Mouse (Mus musculus) limb, embryonic 14.5 days (tissue): ENCODE data around the gene Rom1. TPM values are rescaled to one million over a fixed set of nuclear protein-coding genes. Genes with fewer than 3 reads are reported as not detected.

Experiments
- ATAC-seq: fragments of 200-750 bp; cut with Nextera tagmentation; 2 replicates; pipeline ENCODE4 v1.8.0; 2017; ENCODE audit warnings: low read depth, moderate number of reproducible peaks, moderate TSS enrichment; ENCODE audit not compliant: low FRiP score
- DNase-seq: peaks from one replicate; pipeline ENCODE4 v3.0.0-alpha.2; 2015; ENCODE audit warnings: low spot score
- H3K27ac ChIP-seq: fragments of 300-500 bp; sonication (generic); replicated peaks from 2 replicates; pipeline ENCODE4 v1.5.1; 2014; ENCODE audit warnings: low read depth, mild to moderate bottlenecking, low read length, moderate library complexity, mixed read lengths
- H3K27me3 ChIP-seq: fragments of 300-500 bp; sonication (generic); 2 replicates; pipeline ENCODE4 v1.6.1; 2014; ENCODE audit warnings: low read length, mixed read lengths; ENCODE audit not compliant: control insufficient read depth, insufficient read depth
- H3K36me3 ChIP-seq: fragments of 300-500 bp; sonication (generic); 2 replicates; pipeline ENCODE4 v1.6.1; 2014; ENCODE audit warnings: mild to moderate bottlenecking, low read length, moderate library complexity, mixed read lengths; ENCODE audit not compliant: control insufficient read depth, insufficient read depth
- H3K4me1 ChIP-seq: fragments of 300-500 bp; sonication (generic); 2 replicates; pipeline ENCODE4 v1.6.1; 2014; ENCODE audit warnings: antibody characterized with exemption, low read length, mixed read lengths; ENCODE audit not compliant: control insufficient read depth, insufficient read depth
- H3K4me2 ChIP-seq: fragments of 300-500 bp; sonication (generic); replicated peaks from 2 replicates; pipeline ENCODE4 v1.6.1; 2014; ENCODE audit warnings: low read depth, mild to moderate bottlenecking, low read length, moderate library complexity; ENCODE audit not compliant: severe bottlenecking
- H3K4me3 ChIP-seq: fragments of 300-500 bp; sonication (generic); replicated peaks from 2 replicates; pipeline ENCODE4 v1.5.1; 2014; ENCODE audit warnings: low read length
- H3K9ac ChIP-seq: fragments of 300-500 bp; sonication (generic); 2 replicates; pipeline ENCODE4 v1.6.1; 2014; ENCODE audit warnings: mild to moderate bottlenecking, low read depth, low read length, moderate library complexity; ENCODE audit not compliant: severe bottlenecking
- H3K9me3 ChIP-seq: fragments of 300-500 bp; sonication (generic); 2 replicates; pipeline ENCODE4 v1.6.1; 2016; ENCODE audit warnings: low read length; ENCODE audit not compliant: control insufficient read depth
- POLR2A ChIP-seq: fragments of 200-500 bp; IDR thresholded peaks from 2 replicates; pipeline ENCODE4 v1.8.0; 2012; ENCODE audit warnings: inconsistent platforms, mild to moderate bottlenecking, moderate library complexity, borderline replicate concordance; ENCODE audit not compliant: insufficient read depth, insufficient read length; ENCODE audit errors: extremely low read depth
- WGBS: fragments of 180-500 bp; shearing (Covaris S2); extraction: QIAGEN DNeasy Blood & Tissue Kit; methylation state at CpG from one replicate; pipeline ENCODE4 v1.1.7; 2014; 5-methylcytosine and 5-hydroxymethylcytosine counted together
- polyA plus RNA-seq, 2 experiments: library from polyadenylated mRNA; depleted of rRNA in 1 of 2; stranded (reverse) in 1 of 2; unstranded in 1 of 2; fragments of >200 nt; fragmentation: Nextera tagmentation in 1 of 2; extraction: Ambion mirVana in 1 of 2; gene quantifications; 2 replicates each; pipeline versions ENCODE4 v1.2.1 to v1.2.3; 2012 to 2014

Rom1 gene
- polyA plus RNA-seq, 2 experiments: 2.0 to 5.2 TPM

DNA sequence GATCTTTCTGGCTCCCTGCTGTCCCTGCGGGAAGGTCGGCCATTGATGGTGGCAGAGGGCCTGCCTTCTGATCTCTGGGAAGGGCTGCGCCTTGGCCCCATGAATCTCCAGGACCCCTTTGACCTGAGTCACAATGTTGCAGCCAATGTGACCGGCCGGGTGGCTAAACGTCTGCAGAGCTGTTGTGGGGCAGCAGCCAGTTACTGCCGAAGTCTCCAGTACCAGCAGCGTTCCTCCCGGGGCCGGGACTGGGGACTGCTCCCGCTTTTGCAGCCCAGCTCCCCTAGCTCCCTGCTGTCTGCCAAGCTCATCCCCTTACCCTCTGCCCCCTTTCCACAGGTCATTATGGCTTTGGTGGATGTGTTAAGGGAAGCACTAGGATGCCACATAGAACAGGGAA is 35.9 kb upstream of the Rom1 start:
- H3K4me3 ChIP-seq: peak overlapping the region; percentile 2; the same call in 1 of the 2 replicates
- no peak for TF ChIP-seq POLR2A
- H3K9ac ChIP-seq: peak overlapping the region; percentile 97; the same call in 1 of the 2 replicates
- ATAC-seq (no peak), DNase-seq (no peak)
- no peaks in the 10 kb centered on the region for H3K27me3 ChIP-seq
- H3K27ac ChIP-seq: no peak overlapping the region
- no peaks in the 10 kb centered on the region for H3K9me3 ChIP-seq
- peaks cover 19% of the 10 kb centered on the region; the same call in 1 of the 2 replicates for H3K4me1 ChIP-seq
- 89% methylated on average over 11 of the region's 11 CpGs for WGBS
- peaks cover 76% of the 10 kb centered on the region for H3K36me3 ChIP-seq
- no peak overlapping the region for H3K4me2 ChIP-seq

DNA sequence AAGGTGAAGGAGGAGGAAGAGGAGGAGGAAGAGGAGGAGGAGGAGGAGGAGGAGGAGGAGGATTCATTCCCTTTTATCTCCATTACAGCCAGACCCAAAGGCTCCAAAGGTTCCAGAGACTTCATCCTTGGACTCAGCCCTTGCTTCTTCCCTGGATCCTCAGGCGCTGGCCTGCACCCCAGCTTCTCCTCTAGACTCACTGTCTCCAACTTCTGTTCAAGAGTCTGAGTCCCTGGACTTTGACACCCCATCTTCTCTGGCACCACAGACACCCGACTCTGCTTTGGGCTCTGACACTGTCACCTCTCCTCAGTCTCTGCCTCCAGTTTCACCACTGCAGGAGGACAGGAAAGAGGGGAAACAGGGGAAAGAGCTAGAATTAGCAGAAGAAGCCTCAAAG is 33.1 kb upstream of the Rom1 start:
- Histone ChIP-seq H3K36me3 (peaks cover 86% of the 10 kb centered on the region), H3K4me1 (peaks cover 10% of the 10 kb centered on the region; the same call in 1 of the 2 replicates), H3K27ac (no peak overlapping the region), H3K9ac (no peak overlapping the region), H3K27me3 (no peaks in the 10 kb centered on the region), H3K9me3 (no peaks in the 10 kb centered on the region), H3K4me3 (no peak overlapping the region), H3K4me2 (no peak overlapping the region)
- DNase-seq (no peak), ATAC-seq (no peak)
- WGBS: 88% methylated on average over 2 of the region's 2 CpGs
- no peak for TF ChIP-seq POLR2A

DNA sequence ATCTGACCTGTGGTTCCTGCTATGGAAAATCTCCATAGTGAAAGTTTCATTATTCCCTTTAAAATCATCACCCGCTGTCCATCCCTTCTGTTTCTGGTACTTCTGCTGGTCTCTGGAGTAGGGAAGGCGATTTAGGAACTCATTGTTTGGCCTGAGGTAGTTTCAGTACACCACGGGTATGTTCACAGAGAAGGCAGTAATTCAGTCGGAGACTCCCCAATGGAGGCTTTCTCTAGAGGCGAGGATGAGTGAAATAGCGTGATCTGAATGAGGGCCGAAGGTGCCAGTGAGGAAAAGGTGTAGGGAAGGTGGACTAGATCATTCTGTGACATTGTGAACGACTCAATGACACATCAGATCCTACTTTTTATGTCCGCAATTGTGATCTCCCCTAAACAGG is 25.0 kb upstream of the Rom1 start:
- H3K9me3 ChIP-seq: no peaks in the 10 kb centered on the region
- ATAC-seq (no peak), DNase-seq (no peak)
- no peak for TF ChIP-seq POLR2A
- H3K36me3 ChIP-seq: peaks cover 68% of the 10 kb centered on the region
- H3K4me3 ChIP-seq: peak overlapping the region; percentile 68
- 9% methylated on average over 9 of the region's 9 CpGs for WGBS
- peak overlapping the region; percentile 76 for H3K4me2 ChIP-seq
- peak overlapping the region; percentile 71 for H3K27ac ChIP-seq
- no peaks in the 10 kb centered on the region for H3K27me3 ChIP-seq
- H3K9ac ChIP-seq: peak overlapping the region; percentile 69
- H3K4me1 ChIP-seq: peaks cover 8% of the 10 kb centered on the region

DNA sequence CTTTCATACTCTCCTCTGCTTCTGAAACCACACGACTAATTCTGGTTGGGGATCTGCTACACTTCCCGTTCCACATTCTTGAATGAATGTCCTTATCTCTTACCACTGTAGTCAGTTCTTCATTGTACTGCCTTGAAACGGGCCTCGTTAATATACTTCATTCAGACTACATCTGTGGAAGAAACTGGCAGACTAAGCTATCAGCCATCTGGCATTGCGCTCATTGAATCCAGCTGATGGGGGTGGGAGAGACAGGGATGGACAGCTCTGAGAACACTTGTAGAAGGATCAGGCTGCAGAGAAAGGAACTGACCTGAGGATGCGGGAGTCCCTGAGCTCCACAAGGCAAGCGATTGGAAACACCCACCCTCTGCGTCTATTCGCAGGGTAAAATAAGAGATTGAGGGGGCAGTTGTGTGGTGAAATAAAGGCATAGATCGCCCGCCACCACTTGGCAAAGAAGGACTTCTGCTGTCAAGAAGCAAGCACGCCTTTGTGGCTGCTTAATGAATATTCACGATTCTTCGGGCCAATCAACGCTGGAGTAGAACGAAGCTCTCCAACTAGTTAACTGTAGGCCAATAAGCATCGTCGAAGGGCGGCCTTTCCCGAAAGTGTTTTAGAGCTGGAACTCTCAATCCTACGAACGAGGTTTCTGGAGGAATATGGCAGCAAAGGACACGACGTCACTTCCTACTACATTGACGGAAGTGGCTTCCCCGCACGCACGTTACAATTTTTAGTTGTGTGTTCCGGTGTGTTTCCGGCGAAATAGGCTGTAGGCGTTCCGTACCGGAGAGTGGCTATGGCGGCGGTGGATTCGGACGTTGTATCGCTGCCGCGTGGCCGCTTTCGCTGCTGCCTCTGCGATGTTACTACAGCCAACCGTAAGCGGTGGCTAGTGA is 24.2 kb upstream of the Rom1 start, which contains the start of gene Tut1:
Tut1 (plus strand) TSS at position 713 of the 905 bp plus-strand sequence.
- WGBS: 4% methylated on average over 46 of the region's 46 CpGs
- no peaks in the 10 kb centered on the region for H3K27me3 ChIP-seq

DNA sequence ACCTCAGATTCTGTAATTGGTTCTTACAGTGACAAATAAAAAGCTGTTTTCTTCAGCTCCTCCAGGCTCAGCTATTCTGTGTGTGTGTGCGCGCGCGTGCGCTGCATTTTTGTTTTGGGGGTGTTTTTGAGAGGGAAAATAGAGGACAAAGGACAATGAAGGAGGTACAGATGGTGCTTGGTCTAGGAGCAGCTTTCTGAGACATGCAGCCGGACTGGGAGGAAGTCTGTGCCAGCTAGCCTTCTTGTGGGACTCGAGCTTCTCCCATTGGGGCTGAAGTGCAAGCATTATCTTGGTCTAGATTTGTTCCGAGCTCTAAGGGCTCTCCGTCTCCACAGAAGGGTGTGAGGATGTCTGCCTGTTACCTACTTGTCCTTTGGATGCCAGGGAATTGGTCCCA is 23.1 kb upstream of the Rom1 start:
- TF ChIP-seq POLR2A: no peak
- ATAC-seq: no peak
- Histone ChIP-seq H3K36me3 (peaks cover 69% of the 10 kb centered on the region), H3K4me3 (no peak overlapping the region), H3K27ac (peak overlapping the region; percentile 55; the same call in 1 of the 2 replicates), H3K4me1 (peaks cover 8% of the 10 kb centered on the region), H3K27me3 (no peaks in the 10 kb centered on the region), H3K9me3 (no peaks in the 10 kb centered on the region), H3K4me2 (no peak overlapping the region), H3K9ac (peak overlapping the region; percentile 25; the same call in 1 of the 2 replicates)
- WGBS: 93% methylated on average over 9 of the region's 9 CpGs
- no peak for DNase-seq

More for the DNA sequence above, 24.2 kb upstream of the Rom1 start, which contains the start of gene Tut1:
- Histone ChIP-seq H3K36me3 (peaks cover 68% of the 10 kb centered on the region), H3K9me3 (no peaks in the 10 kb centered on the region), H3K4me2 (peak within 1 kb of the TSS; percentile 76), H3K4me3 (peak within 1 kb of the TSS; percentile 68), H3K27ac (peak within 1 kb of the TSS; percentile 71), H3K4me1 (peaks cover 8% of the 10 kb centered on the region), H3K9ac (peak within 1 kb of the TSS; percentile 69)
- peak; percentile 46; the same call in 1 of the 2 replicates for TF ChIP-seq POLR2A
- peak; percentile 99 for DNase-seq
- peak; percentile 97 for ATAC-seq
